Mouse (Mus musculus): ENCODE measurements around the gene Itpa.

Gene Itpa

GRCm38 (mm10) chr2:130655660-130656339 lies 11.6 kb upstream of the Itpa start:
- DNase-seq (ENCODE audit: low read depth, low spot score) = no peak

GRCm38 (mm10) chr2:130656536-130656935 lies 10.9 kb upstream of the Itpa start:
- DNase-seq (ENCODE audit: low read depth, low spot score) = peak; percentile 92

- peak; percentile 95 for DNase-seq (ENCODE audit: low read depth, low spot score)
Observed at GRCm38 (mm10) chr2:130657541-130657940, 9.9 kb upstream of the Itpa start.

- DNase-seq (ENCODE audit: low read depth, low spot score) = peak; percentile 66
Observed at GRCm38 (mm10) chr2:130658530-130658929, 8.9 kb upstream of the Itpa start.

- no peak for DNase-seq (ENCODE audit: low read depth, low spot score)
Observed at GRCm38 (mm10) chr2:130663342-130663741, 4.1 kb upstream of the Itpa start.

- DNase-seq (ENCODE audit: low read depth, low spot score) = peak; percentile 99
Observed at GRCm38 (mm10) chr2:130664102-130664701, 3.2 kb upstream of the Itpa start, which contains the start of gene Ddrgk1. Ddrgk1 (minus strand) TSS chr2:130664659.

- DNase-seq (ENCODE audit: low read depth, low spot score) = no peak
Observed at GRCm38 (mm10) chr2:130677211-130677610, 9.8 kb downstream of the Itpa start.

- DNase-seq (ENCODE audit: low read depth, low spot score) = no peak
Observed at GRCm38 (mm10) chr2:130679154-130679553, 11.7 kb downstream of the Itpa start.

GRCm38 (mm10) chr2:130679899-130680298 lies 12.5 kb downstream of the Itpa start:
- no peak for DNase-seq (ENCODE audit: low read depth, low spot score)

- no peak for DNase-seq (ENCODE audit: low read depth, low spot score)
Observed at GRCm38 (mm10) chr2:130681531-130681930, 14.1 kb downstream of the Itpa start.

GRCm38 (mm10) chr2:130685426-130685825 lies 18.0 kb downstream of the Itpa start:
- no peak for DNase-seq (ENCODE audit: low read depth, low spot score)

- no peak for DNase-seq (ENCODE audit: low read depth, low spot score)
Observed at GRCm38 (mm10) chr2:130689011-130689410, 21.6 kb downstream of the Itpa start.

GRCm38 (mm10) chr2:130693563-130693962 lies 26.2 kb downstream of the Itpa start:
- DNase-seq (ENCODE audit: low read depth, low spot score) = no peak

- peak; percentile 40 for DNase-seq (ENCODE audit: low read depth, low spot score)
Observed at GRCm38 (mm10) chr2:130696700-130697152, 29.3 kb downstream of the Itpa start.

GRCm38 (mm10) chr2:130697153-130697810 lies 29.9 kb downstream of the Itpa start, which contains the start of gene Slc4a11:
Slc4a11 (minus strand) TSS chr2:130697519.
- DNase-seq (ENCODE audit: low read depth, low spot score) = no peak

- peak; percentile 51 for DNase-seq (ENCODE audit: low read depth, low spot score)
Observed at GRCm38 (mm10) chr2:130697821-130698266, 30.4 kb downstream of the Itpa start.

GRCm38 (mm10) chr2:130704040-130705001 lies 36.9 kb downstream of the Itpa start:
- DNase-seq (ENCODE audit: low read depth, low spot score) = no peak

GRCm38 (mm10) chr2:130705178-130705577 lies 37.8 kb downstream of the Itpa start:
- peak; percentile 27 for DNase-seq (ENCODE audit: low read depth, low spot score)

- DNase-seq (ENCODE audit: low read depth, low spot score) = no peak
Observed at GRCm38 (mm10) chr2:130706602-130707001, 39.2 kb downstream of the Itpa start.

- no peak for DNase-seq (ENCODE audit: low read depth, low spot score)
Observed at GRCm38 (mm10) chr2:130707057-130707456, 39.6 kb downstream of the Itpa start.

GRCm38 (mm10) chr2:130717951-130718350 lies 50.5 kb downstream of the Itpa start:
- DNase-seq (ENCODE audit: low read depth, low spot score) = no peak

All from brain, adult 2 months (tissue).